Mouse (Mus musculus) testis, postnatal 14 days (tissue): Measurements from ENCODE around the gene Myb.
A peak's percentile ranks its signal among the peaks of the same experiment; 100 is the strongest.
"Not testable (repeated sequence)": the region's sequence is repeated elsewhere in the genome, so short reads cannot be mapped to it uniquely, and the experiment has no call there.

Source experiments
- DNase-seq: peaks from one replicate; pipeline ENCODE4 v3.0.0; 2021; ENCODE audit warnings: low spot score

Myb gene

GRCm38 (mm10) chr10:21168466-21168865 is 7.7 kb upstream of the Myb start:
- no peak for DNase-seq

DNA sequence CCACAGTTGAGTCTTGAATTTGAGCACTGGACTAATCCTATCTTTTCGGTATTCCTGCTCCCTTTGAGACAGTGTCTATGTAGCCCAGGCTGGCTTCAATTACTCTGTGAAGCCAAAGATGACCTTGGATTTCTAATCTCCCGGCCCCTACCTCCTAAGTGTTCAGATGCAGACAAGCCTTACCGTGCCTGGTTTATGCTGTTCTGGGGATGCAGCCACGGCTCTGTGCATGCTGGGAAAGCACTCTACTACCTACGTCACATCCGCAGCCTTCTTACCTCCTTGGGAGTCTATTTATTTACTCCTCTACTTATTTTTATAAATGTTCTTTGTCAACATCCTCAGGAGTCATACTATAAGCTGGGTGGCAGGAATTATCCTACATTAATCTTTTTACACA is 7.1 kb upstream of the Myb start:
- no peak for DNase-seq

DNA sequence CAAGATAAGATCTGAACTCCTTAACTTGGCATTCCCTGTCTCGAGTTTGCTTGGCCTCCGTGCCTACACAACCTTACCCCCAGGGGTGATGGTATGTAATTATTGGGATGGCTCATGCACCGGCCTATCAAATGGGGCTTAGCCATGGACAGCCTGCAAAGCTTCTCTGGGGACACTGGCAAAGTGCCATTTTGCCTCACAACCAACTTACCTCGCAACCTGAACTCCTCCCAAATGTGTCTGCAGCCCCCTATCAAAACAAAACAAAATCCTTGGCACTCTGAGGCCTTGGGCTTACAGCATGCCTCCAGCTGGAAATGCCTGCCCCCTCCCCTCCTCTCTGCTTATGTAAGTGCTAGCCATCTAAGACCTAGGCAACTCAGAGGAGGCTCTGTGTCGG is 6.4 kb upstream of the Myb start:
- no peak for DNase-seq

DNA sequence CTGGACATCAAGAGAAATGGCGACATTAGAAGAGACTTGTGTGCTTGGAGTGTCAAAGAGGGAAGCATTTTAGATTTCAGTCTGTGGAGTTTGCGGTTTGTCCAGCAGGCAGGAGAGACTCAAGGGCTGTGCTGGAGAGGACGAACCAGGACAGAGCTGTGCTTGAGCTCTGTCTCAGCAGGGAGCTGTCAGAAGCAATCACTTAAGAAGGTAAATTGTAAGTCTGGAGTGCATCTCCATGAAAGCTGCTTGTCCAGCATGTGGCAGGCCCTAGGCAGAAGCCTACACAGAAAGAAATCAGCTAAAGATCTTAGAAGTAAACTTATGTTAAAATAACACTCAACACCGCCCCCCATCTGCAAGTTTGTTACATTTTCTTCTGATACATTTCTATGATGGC is 4.6 kb upstream of the Myb start:
- no peak for DNase-seq

DNA sequence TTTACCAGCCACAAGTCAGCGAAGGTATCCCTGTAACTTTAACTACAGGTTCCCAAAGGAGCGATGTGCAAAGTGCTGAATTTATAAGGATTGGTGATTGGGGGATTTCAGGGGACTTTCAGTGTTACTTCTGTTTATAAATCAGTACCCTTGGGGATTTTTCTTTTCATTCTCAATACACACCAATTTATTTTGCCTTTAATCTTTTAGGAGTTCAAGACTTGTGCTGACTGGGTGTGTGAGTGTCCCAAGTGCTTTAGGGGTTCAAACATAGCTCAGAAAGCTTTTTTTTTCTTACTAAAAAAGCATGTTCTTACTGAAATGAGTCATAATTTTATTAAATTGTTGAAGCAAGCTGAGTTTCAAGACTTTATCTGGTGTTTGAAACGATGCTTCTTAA is 1.3 kb upstream of the Myb start:
- DNase-seq, result no peak

DNA sequence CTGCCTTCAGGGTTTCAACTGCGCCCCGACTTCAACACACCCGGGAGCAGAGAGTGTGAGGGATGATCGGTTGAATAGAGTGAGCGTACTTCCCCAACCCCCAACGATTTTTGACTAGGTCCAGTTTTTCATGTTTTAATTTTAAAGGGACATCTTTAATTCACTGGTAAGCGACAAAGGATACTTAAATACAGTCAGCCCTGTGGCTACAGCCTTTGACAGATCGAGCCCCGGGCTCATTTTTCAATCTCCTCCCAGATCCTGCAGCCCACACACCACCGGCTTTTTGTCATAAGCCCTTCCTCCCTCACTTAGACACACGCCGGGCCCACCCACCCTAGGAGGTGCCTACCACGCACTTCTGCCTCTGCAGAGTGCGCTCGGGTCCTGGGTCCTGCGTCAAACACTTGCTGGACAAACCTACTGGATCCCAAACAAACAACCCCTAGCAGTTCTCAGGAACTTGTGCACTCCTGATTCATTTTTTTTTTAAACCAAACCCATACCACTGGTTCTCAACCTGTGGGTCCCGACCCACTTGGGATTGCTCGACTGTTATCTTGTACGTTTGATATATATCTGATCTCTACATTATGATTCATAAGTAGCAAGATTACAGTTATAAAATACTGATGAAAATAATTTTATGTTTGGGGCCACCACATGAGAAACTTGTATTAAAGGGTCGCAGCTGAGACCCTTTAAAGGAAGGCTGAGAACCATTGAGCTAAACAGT is 743 bp upstream of the Myb start:
- peak; percentile 10 for DNase-seq

DNA sequence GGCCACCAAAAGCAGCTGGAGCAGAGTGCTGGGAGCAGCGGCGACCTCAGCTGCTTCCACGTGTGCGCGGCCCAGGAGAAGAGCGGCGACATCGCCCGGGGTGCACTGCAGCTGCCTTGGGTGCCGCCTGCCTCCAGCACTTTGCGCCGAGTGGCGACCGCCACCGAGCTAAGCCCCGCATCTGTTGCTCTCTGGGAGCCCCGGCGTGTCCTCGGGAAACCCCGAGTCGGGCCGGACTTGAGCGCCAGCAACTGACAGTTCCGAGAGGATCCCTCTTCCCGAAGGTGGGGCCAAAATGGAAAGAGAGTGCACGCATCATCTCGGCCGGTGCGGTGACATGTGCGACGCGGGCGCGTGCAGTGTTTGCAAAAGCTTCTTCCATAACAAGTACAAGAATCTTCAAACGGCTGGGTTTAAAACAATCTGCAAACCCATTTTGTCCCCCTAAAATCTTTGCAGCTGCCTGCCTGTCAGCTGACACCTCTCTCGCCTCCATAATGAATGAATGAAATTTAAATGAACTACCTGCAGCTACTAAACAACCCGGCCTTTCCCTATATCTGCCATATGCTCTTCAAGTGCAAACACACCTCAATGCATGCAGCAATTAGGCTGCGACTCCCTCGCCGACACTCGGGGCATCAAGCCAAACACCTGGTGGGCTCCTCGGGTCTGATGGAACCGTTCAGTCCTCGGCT is 938 bp downstream of the Myb start:
- DNase-seq, result peak; percentile 16

GRCm38 (mm10) chr10:21158918-21159443 is 1.8 kb downstream of the Myb start:
- DNase-seq, result peak; percentile 27

- DNase-seq, result peak; percentile 39
Measured at GRCm38 (mm10) chr10:21158111-21158917, 2.5 kb downstream of the Myb start.

DNA sequence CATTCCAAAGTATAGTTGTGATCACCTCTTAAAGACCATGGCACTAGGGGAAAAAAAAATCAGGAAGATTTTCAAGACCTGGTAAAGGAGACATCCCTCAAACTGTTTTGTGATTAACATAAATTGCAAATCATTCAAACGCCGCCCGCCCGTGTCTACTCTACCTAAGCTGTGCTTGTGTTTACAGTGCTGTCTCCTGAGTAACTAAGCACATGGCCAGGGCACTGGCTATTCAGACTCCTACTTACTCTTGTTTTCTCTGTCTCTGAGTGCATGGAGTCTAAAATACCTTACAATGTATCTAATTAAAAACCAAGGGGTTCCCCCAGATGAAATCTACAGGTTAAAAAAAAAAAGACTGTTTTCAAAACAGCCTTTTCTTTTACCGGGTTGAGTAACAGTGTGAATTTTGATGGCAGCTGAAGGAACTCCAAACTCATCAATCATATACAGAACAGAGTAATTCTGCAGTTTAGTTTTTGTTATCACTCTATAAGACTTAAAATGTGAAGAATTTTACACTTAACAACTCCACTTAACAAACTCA is 3.8 kb downstream of the Myb start:
- no peak for DNase-seq

DNA sequence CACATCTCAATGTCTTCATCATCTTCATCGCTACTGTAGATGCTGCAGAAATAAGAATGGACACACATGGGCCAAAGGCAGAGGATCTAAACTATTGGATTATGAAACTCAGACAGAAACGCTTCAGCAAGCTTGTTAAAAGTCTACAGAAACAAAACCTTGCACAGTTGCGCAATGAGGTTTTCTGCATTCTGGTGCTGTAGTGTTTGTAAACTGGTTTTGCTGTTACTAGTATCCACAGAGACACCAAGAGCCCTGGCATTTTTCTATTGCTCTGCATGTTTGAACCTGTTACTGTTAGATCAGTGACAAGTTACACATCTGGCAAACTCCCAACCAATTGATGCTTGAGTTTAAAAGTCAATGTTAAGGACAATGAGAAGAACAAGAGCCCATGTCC is 4.4 kb downstream of the Myb start:
- DNase-seq, result no peak

DNA sequence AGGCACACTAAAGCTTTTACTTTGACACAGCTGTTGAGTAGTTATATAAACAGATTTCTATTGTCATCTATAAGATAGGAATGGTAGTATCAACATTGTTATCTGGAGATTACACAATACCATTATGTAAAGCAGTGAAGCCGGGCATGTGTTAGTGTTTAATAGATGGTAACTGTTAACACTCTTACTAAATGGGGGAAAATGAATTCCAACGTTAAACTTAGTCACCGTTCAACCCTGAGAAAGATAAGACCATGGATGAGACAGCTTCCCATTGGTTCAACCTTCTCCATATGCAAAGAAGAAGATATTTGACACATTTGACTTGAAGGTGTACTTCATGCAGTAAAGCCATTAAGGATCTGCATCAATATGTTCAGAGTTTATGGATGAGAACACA is 5.9 kb downstream of the Myb start:
- no peak for DNase-seq

- no peak for DNase-seq
Measured at GRCm38 (mm10) chr10:21153433-21153832, 7.4 kb downstream of the Myb start.

DNA sequence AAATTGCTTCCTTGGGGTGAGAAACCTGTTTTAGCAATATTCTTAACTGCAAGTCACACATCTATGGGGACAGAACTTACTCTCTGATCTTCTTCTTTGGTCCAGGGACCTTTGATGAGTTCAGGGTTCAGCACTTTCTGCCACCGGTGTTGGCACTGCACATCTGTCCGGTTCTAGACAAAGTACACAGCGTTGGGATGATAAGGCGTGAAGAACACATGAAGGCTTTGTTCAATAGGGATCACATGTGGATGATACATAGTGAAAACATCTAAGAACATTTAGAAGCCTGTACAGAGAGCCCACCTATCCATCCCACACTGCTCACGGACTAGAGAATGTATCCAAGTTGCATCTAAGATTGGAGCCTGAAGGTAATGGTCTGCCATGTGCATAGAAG is 8.0 kb downstream of the Myb start:
- no peak for DNase-seq

DNA sequence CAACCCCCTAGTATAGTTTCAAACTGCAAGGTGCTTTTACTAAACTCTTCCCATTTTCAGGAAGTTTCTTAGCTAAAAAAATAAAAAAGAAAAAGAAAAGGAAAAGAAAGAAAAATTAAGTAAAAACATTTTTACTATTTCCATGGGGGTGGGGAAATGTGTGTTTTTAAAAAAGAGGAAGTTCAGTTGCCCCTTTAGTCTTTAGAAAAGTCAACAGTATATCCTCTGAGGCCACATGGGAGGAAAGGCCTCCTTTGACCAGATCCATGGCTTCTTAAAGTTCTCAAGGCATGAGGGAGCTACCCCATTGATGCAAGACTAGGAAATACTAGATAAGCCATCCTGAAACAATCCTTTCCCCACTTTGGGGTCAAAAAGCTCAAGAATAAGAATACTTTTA is 9.5 kb downstream of the Myb start:
- no peak for DNase-seq

DNA sequence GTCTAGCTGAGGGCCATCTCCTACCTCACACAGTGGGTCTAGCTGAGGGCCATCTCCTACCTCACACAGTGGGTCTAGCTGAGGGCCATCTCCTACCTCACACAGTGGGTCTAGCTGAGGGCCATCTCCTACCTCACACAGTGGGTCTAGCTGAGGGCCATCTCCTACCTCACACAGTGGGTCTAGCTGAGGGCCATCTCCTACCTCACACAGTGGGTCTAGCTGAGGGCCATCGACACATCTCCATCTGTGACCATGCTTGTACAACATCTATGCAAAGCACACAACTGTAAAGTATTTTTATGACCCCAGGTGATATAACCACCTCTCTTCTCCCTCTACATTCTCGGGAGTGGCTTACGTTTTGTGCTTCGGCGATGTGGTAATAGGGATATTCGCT is 10.8 kb downstream of the Myb start:
- DNase-seq, result not testable (repeated sequence)

DNA sequence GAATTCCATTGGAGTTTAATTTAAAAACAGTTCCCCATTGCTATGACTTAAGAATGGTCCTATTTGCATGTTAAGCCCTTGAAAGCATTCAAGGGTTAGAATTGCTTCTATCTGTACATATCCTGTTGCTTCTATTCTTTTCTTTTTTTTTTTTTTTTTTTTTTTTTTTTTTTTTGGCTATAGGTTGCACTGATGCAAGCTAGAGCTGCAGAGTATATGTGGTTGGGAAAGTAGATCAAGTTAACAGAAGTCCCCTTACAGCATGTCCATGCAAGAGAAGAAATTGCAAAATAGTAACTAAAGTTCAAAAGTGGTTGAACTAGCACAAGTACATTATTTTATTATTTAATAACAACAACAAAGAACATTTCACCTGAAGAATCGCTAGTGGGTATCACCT is 14.1 kb downstream of the Myb start:
- no peak for DNase-seq

GRCm38 (mm10) chr10:21146263-21146662 is 14.5 kb downstream of the Myb start:
- peak; percentile 27 for DNase-seq

DNA sequence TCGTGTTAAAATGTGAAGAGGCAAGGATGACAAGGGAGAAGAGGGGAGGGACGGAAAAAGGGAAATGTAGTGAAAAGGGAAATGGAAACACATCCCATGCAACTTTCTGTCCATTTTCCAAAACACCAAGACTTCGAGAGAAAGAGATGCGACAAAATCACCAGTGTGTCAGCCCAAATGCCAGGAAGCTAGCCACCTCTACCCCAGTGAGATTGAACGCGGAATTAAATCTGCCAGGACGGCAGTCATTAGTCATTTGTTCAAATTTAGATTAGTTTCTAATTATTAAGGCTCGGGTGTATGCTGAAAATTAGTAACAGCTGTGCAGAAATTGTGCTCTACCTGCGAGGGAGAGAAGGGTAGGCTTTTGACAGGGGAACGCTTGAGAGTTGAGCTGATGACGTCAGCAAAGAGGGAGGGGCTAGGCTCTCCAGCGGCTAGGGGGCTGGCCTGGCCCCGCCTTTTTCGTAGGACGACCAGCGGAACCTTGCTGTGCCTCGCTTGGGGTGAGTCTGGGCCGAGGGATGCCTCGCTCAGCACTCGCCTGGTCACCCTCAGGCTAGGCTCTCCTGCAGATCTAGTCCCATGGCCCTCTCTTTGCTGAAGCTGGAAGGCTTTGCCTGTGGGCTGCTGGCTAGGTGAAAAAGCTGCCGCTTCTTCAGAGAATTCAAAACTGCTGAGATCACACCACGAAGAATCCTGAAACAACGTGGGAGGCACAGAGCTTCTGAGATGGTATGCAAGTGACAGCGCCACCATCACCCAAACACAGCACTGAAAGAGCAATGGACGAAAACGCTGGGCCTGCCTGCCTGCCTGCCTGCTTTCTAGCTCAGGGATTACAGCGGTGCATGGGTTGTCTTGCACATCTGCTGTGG is 15.9 kb downstream of the Myb start:
- DNase-seq, result peak; percentile 60

GRCm38 (mm10) chr10:21135297-21135696 is 25.5 kb downstream of the Myb start:
- DNase-seq, result no peak

- DNase-seq, result no peak
Measured at GRCm38 (mm10) chr10:21130901-21131493, 29.8 kb downstream of the Myb start.
